Mouse (Mus musculus) kidney, postnatal 0 days (tissue): ENCODE measurements around the gene Vti1a. TPM values are rescaled to one million over a fixed set of nuclear protein-coding genes. Genes with fewer than 3 reads are reported as not detected.

Experiments
- ATAC-seq: fragments of 200-750 bp; cut with Nextera tagmentation; replicated peaks from 2 replicates; pipeline ENCODE4 v1.8.0; 2017; ENCODE audit warnings: low read depth, moderate number of reproducible peaks, moderate TSS enrichment, moderate library complexity; ENCODE audit not compliant: low FRiP score
- DNase-seq: peaks from one replicate; pipeline ENCODE4 v3.0.0-alpha.2; 2016; ENCODE audit warnings: low spot score
- H3K27ac ChIP-seq: fragments of 300-500 bp; sonication (generic); 2 replicates; pipeline ENCODE4 v1.5.1; 2014; ENCODE audit warnings: mild to moderate bottlenecking
- H3K27me3 ChIP-seq: fragments of 300-500 bp; sonication (generic); 2 replicates; pipeline ENCODE4 v1.6.1; 2014; ENCODE audit warnings: low read length, mixed read lengths; ENCODE audit not compliant: insufficient read depth
- H3K36me3 ChIP-seq: fragments of 300-500 bp; sonication (generic); 2 replicates; pipeline ENCODE4 v1.6.1; 2014; ENCODE audit warnings: low read length, mixed read lengths; ENCODE audit not compliant: insufficient read depth
- H3K4me1 ChIP-seq: fragments of 300-500 bp; sonication (generic); replicated peaks from 2 replicates; pipeline ENCODE4 v1.6.1; 2014; ENCODE audit warnings: antibody characterized with exemption, low read length, mixed read lengths; ENCODE audit not compliant: insufficient read depth
- H3K4me2 ChIP-seq: fragments of 300-500 bp; sonication (generic); 2 replicates; pipeline ENCODE4 v1.6.1; 2014; ENCODE audit warnings: mild to moderate bottlenecking, low read length, moderate library complexity, mixed read lengths
- H3K4me3 ChIP-seq: fragments of 300-500 bp; sonication (generic); replicated peaks from 2 replicates; pipeline ENCODE4 v1.5.1; 2014; ENCODE audit warnings: low read depth, low read length
- H3K9ac ChIP-seq: fragments of 300-500 bp; sonication (generic); 2 replicates; pipeline ENCODE4 v1.6.1; 2014; ENCODE audit warnings: low read depth, low read length
- H3K9me3 ChIP-seq: fragments of 300-500 bp; sonication (generic); replicated peaks from 2 replicates; pipeline ENCODE4 v1.6.1; 2016; ENCODE audit warnings: low read length, inconsistent platforms, mixed read lengths
- CTCF ChIP-seq: IDR thresholded peaks from 2 replicates; pipeline ENCODE4 v1.5.1; 2016; ENCODE audit warnings: antibody characterized with exemption, low read depth, mild to moderate bottlenecking, moderate library complexity
- WGBS: fragments of 180-500 bp; shearing (Covaris S2); extraction: QIAGEN DNeasy Blood & Tissue Kit; methylation state at CpG from one replicate; pipeline ENCODE4 v1.1.7; 2014; 5-methylcytosine and 5-hydroxymethylcytosine counted together
- polyA plus RNA-seq: library from polyadenylated mRNA; unstranded; fragments of >200 nt; fragmentation: Nextera tagmentation; extraction: Ambion mirVana; gene quantifications from 2 replicates; pipeline ENCODE4 v1.2.1, GENCODE M21; 2015

The Vti1a gene
- polyA plus RNA-seq, 1 experiment from 2014 or later, result 22.4 TPM

DNA sequence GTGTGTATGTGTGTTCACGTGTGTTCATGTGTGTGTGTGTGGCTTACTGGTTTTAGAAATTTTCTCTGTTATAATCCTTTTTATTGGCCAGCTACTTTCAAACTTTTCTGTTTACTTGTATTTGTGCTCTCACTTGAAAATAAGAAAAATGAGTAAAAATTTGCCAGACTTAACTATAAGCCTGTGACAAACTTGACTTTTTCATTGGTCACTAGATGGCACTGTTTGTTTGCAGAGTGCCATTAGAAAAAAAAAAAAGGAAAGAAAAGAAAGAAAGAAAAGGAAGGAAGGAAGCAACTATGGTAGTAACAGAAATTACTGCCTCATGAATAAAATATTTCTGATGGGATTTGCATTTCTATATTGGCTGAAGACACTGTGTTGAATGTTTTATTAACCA, 19.8 kb downstream of the Vti1a start:
- Histone ChIP-seq H3K27me3 (no peaks in the 10 kb centered on the region), H3K4me3 (no peak overlapping the region), H3K27ac (no peak overlapping the region), H3K9ac (no peak overlapping the region), H3K36me3 (0 out of 2 replicates have a peak, but pooled peaks cover 8% of the 10 kb centered on the region), H3K4me1 (no peaks in the 10 kb centered on the region), H3K4me2 (no peak overlapping the region), H3K9me3 (no peaks in the 10 kb centered on the region)
- ATAC-seq, result no peak
- peak; percentile 74 for TF ChIP-seq CTCF
- 93% methylated on average over 1 of the region's 1 CpGs for whole genome bisulfite sequencing
- DNase-seq, result peak; percentile 68

- Histone ChIP-seq H3K9ac (no peak overlapping the region), H3K36me3 (0 out of 2 replicates have a peak, but pooled peaks cover 7% of the 10 kb centered on the region), H3K9me3 (no peaks in the 10 kb centered on the region), H3K27ac (no peak overlapping the region), H3K27me3 (no peaks in the 10 kb centered on the region), H3K4me1 (no peaks in the 10 kb centered on the region), H3K4me2 (no peak overlapping the region), H3K4me3 (no peak overlapping the region)
- DNase-seq (no peak), ATAC-seq (peak; percentile 54)
- 76% methylated on average over 12 of the region's 12 CpGs for WGBS
- no peak for TF ChIP-seq CTCF
Observed at GRCm38 (mm10) chr19:55336441-55336840, 20.3 kb downstream of the Vti1a start.

DNA sequence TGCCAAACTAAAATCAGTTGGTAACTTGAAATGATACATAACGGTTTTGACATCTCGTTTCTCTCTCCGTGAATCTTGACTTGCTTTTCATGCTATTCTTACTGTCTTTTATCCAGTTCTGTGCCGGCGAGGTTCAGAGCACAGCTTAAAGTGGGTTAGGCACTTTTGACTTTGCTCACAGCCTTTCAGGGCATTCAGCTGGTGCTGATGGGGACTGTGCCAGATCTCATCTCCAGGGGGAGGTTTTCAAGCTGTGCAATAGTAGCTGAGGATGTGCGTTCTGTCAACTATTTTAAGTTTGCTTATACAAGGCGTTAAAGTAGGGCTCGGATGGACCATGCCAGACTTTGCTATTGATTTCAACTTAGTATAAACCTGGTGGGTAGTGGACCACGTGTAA, 21.0 kb downstream of the Vti1a start:
- no peaks in the 10 kb centered on the region for H3K4me1 ChIP-seq
- H3K27ac ChIP-seq, result no peak overlapping the region
- H3K9ac ChIP-seq, result no peak overlapping the region
- no peaks in the 10 kb centered on the region for H3K27me3 ChIP-seq
- H3K4me2 ChIP-seq, result no peak overlapping the region
- WGBS, result 88% methylated on average over 9 of the region's 9 CpGs
- 0 out of 2 replicates have a peak, but pooled peaks cover 3% of the 10 kb centered on the region for H3K36me3 ChIP-seq
- no peak overlapping the region for H3K4me3 ChIP-seq
- no peaks in the 10 kb centered on the region for H3K9me3 ChIP-seq
- DNase-seq (no peak), ATAC-seq (no peak)
- TF ChIP-seq CTCF, result no peak

DNA sequence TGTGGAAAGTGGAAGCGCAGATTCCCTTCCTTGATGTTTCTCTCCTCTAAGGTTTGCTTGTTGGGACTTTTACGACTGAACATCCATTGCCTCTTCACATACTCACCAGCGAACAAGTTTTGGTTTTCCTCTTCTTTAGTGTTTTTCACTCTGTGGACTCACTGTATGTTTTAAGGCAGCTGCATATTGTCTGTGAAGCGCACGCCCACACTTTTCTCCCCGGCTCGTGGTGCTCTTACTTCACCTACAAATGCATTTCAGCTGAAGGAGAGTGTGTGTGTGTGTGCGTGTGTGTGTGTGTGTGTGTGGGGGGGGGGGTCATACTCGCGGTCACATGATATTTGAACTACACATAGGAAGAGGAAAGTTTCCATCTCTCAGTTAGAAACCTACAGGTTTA, 21.6 kb downstream of the Vti1a start:
- Histone ChIP-seq H3K27ac (no peak overlapping the region), H3K4me1 (no peaks in the 10 kb centered on the region), H3K36me3 (0 out of 2 replicates have a peak, but pooled peaks cover 3% of the 10 kb centered on the region), H3K4me2 (no peak overlapping the region), H3K27me3 (no peaks in the 10 kb centered on the region), H3K9ac (no peak overlapping the region), H3K4me3 (no peak overlapping the region), H3K9me3 (no peaks in the 10 kb centered on the region)
- 83% methylated on average over 10 of the region's 10 CpGs for WGBS
- no peak for TF ChIP-seq CTCF
- DNase-seq (no peak), ATAC-seq (no peak)

- no peaks in the 10 kb centered on the region for H3K9me3 ChIP-seq
- H3K36me3 ChIP-seq, result 0 out of 2 replicates have a peak, but pooled peaks cover 3% of the 10 kb centered on the region
- H3K4me2 ChIP-seq, result no peak overlapping the region
- no peak overlapping the region for H3K9ac ChIP-seq
- ATAC-seq (no peak), DNase-seq (no peak)
- TF ChIP-seq CTCF, result no peak
- WGBS, result 91% methylated on average over 6 of the region's 6 CpGs
- H3K27me3 ChIP-seq, result no peaks in the 10 kb centered on the region
- H3K4me3 ChIP-seq, result no peak overlapping the region
- H3K4me1 ChIP-seq, result no peaks in the 10 kb centered on the region
- no peak overlapping the region for H3K27ac ChIP-seq
Observed at GRCm38 (mm10) chr19:55340521-55340920, 24.4 kb downstream of the Vti1a start.

GRCm38 (mm10) chr19:55341377-55341776, 25.3 kb downstream of the Vti1a start:
- H3K9me3 ChIP-seq, result no peaks in the 10 kb centered on the region
- no peaks in the 10 kb centered on the region for H3K27me3 ChIP-seq
- no peak overlapping the region for H3K9ac ChIP-seq
- H3K4me1 ChIP-seq, result no peaks in the 10 kb centered on the region
- no peak overlapping the region for H3K4me3 ChIP-seq
- 69% methylated on average over 3 of the region's 3 CpGs for WGBS
- TF ChIP-seq CTCF, result peak; percentile 34; the same call in 1 of the 2 replicates
- 0 out of 2 replicates have a peak, but pooled peaks cover 3% of the 10 kb centered on the region for H3K36me3 ChIP-seq
- no peak overlapping the region for H3K27ac ChIP-seq
- no peak overlapping the region for H3K4me2 ChIP-seq
- DNase-seq, result no peak
- no peak for ATAC-seq

GRCm38 (mm10) chr19:55342423-55342822, 26.3 kb downstream of the Vti1a start:
- H3K4me1 ChIP-seq, result no peaks in the 10 kb centered on the region
- no peak overlapping the region for H3K27ac ChIP-seq
- no peak overlapping the region for H3K4me3 ChIP-seq
- TF ChIP-seq CTCF, result no peak
- no peaks in the 10 kb centered on the region for H3K9me3 ChIP-seq
- no peak overlapping the region for H3K4me2 ChIP-seq
- DNase-seq (no peak), ATAC-seq (no peak)
- 89% methylated on average over 7 of the region's 7 CpGs for WGBS
- H3K27me3 ChIP-seq, result no peaks in the 10 kb centered on the region
- H3K36me3 ChIP-seq, result no peaks in the 10 kb centered on the region
- H3K9ac ChIP-seq, result no peak overlapping the region
